Mouse (Mus musculus): ENCODE measurements at regions not wholly inside any gene's neighbourhood (a gene's known extent, or its start where the extent isn't known, plus 50 kb on each side); places are given as distances from the start of the nearest gene placed in this dataset.

DNA sequence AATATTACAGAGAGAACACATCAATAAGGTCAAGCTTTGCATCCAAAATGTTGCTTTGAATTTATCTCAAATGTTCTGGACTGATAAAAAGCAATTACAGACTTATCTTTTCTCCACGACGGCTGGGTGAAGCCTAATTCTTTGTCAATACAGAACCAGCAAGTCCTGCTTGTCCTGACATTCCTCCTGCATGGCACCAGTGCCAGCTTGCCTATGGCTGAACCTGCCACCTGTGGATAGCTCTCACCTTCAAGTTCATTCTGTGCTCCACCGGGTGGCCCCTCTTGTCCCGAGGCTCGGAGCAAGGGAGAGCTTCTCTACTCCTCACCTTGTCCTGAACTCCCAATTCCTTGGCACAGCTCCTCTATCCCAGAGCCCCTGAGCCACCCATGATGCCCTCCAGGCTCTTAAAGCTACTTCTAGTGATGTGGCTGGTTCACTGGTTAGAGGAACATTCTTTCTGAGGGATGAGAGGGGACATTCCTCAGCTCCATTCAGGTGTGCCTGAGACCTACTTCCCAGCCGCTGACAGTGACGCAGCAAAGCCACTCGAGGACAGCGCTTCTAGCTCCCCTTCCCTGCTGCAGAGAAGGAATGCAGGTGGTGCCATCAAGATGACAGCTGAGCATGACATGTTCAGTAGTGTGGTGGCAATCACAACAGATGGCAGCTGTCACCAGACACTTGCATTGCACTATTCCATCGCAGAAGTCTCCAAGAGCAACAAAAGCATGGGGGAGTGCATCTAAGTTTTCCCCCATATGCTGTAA lies 119.5 kb upstream of the Sash1 start:
- no peak for TF ChIP-seq CTCF (IDR thresholded peaks at IDR 0.05; ENCODE audit: low read depth, low read length)
- TF ChIP-seq POLR2A (IDR thresholded peaks at IDR 0.05; ENCODE audit: extremely low read depth, insufficient read depth, low read length), result no peak
